Mouse (Mus musculus) spleen, adult 12 weeks (tissue): ENCODE measurements at regions not wholly inside any gene's neighbourhood (a gene's known extent, or its start where the extent isn't known, plus 50 kb on each side); places are given as distances from the start of the nearest gene placed in this dataset.
A peak's percentile ranks its signal among the peaks of the same experiment; 100 is the strongest.

Experiments
- DNase-seq: peaks from one replicate; pipeline ENCODE4 v3.0.0; 2022; ENCODE audit warnings: low spot score

DNA sequence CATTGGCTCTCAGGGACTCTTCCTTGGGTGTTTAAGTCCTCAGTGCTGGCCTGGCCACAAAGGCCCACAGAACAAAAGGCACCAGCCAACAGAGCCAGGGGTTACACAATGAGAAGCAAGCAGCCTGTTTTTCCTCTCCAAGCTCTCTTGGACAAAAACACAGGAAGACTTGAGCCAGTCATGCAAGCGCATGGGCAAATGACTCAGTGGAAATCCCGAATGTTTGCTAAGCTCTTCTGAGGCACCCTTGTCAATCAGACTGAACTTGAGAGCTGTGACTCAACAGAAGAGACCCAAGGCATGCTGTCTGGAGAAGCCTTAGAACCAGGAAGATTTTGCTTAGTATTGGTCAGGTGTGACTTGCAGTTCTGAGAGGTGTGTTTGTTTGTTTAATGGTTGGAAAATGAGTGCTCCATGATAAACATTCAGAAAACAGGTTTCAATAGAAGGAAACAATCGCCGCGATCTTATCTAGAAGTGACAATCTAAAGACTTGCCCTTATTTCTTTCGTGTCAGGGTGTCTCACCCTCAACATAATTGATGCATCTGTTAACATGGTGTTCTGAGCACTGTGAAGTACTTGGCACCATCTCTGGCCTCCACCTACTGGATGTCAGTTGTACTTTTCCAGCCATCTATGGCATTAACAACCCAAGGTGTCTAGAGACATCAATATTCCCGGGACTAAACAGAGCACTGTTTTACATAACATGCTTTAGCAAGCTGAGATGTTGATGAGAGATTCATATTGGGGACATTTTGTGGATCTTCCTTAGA, 124.0 kb upstream of the Tmc1 start:
- no peak for DNase-seq

DNA sequence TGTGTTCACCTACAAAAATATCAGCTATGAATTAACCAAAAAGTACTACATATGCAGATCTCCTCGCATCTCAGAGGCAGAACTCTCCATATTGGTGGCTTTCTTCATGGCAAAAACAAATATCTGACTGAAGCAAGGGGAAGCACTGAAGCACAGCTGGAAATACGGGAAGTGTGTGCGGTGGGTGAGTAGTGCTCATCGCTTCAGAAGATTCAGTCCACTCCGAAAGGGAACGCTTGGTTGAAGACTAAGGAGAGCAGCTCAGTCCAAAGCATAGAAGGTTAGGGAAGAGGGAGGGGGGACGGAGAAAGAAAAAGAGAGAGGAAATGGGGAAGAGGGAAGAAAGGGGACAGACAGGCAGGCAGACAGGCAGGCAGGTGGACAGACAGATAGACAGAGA, 114.4 kb upstream of the Tmc1 start:
- DNase-seq = no peak

DNA sequence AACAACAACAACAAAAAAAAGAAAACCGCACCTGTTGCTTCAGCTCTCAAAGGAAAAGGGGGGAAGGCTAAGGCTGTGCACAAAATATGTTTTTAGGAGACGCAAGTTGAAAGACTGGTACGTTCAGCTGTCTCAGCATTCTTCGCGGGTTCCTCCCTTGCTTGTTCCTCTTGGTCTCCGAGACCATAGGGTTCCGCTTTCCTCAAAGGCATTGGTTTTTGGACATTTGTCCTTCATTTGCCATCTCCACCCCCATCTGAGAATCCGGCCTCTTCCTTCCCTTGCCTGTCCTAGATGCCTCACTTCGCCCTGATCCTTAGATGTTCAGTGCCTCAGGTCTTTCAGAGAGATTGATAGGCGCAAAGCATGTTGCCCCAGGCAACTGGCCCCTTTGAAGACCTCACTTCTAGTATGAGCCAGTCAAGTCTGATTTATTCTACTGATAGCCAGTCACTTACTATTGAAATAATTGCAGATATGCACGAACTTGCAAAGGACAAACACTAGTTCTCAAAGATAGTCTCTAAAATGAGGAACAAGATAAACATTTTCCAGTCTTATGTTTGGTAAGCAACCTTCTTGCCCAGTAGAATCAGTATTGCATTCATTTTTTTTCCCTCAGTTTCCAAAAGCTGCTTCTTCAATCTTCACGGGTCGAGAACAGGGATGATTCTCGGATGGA, 112.6 kb upstream of the Tmc1 start:
- DNase-seq = no peak

DNA sequence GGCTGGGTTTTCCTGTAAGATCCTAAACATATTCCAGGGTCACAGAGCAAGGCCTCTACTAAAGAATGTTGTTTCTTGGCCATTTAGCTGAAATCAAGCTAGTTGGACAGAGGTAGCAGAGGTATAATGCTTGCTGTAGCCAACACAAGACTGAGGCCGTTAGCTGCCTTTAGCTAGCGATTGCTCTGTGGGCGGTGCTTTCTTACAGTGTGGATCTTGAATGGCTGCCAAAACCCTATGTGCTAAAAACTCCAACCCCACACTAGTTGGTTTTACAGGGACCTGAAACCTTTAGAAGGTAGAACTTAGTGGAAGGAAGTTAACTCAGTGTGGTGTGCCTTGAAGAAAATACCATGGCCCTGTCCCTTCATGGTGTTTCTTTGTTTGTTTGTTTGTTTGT, 110.9 kb upstream of the Tmc1 start:
- DNase-seq = no peak

DNA sequence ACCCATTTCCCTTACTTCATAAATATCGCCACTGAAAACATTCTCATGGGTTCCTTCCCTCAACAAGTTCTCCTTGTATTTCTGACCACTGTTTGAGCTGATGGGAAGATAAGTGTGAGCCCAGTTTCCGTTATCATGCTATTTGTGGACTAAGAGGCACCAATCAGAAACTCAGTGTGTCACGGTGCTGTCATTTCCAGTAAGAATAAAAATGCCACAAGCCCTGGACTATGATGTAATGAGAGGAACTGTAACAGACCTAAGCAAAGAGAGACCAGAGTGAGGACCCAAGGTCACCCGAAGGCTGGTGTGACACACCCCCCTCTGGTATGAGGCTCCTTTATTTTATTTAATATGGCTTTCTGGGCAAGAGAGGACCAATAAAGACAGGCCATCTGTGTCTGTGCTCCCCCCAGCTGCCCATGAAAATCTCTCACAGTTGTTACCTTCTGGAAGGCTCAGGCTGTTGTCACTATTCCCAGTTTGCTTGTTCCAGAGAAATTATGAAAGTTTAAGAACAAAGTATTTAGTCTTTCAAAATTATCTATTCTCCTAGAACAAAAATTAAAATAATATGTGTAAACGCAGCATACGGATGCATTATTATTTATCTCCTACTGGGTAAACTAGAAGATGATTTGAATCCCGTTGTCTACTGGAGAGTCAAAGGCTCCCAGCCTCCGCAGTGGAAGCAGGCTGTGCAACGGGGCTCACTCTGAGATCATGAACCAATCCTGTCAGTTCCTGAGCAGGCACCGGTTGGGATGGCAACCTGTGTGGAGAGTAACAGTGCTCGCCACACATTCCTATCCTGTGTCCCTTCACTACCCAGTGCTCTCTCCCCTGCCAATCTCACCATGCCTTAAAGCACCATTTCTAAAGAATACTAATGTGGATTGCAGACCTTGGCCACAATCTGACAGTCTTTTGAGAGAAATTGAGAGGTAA, 99.9 kb upstream of the Tmc1 start:
- no peak for DNase-seq

DNA sequence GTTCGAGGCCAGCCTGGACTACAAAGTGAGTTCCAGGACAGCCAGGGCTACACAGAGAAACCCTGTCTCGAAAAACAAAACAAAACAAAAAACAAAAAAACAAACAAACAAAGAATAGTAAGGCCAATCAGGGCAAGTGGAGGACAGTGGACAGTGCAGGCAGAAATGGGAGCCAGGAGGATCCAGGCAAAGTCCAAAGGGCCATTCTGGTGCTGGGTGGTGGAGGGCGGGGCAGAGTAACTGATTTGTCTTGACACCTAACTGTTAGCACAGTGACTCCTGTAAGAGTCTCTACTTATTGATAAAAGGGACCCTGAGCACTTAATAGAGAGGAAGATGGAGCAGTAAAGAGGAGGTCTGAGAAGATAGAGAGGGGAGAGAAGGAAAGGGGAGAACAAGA, 98.8 kb upstream of the Tmc1 start:
- no peak for DNase-seq

DNA sequence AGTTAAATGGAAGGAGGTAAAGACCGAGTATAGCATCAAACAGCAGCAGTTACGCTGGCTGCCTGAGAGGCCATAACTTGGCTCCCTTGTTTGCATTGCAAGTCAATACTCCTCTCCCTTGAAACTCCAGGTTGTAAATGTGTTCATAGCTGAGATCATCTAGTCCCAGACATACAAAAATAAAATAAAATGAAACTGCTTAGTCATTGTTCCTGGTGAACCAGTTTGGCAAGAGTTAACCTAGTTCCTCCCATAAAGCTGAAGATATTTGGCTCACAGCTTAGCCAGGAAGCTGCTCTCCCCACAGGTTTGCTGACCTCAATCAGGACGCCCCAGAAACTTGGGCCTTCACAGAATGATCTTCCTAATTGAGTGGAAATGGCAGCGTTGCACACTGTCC, 97.9 kb upstream of the Tmc1 start:
- no peak for DNase-seq

DNA sequence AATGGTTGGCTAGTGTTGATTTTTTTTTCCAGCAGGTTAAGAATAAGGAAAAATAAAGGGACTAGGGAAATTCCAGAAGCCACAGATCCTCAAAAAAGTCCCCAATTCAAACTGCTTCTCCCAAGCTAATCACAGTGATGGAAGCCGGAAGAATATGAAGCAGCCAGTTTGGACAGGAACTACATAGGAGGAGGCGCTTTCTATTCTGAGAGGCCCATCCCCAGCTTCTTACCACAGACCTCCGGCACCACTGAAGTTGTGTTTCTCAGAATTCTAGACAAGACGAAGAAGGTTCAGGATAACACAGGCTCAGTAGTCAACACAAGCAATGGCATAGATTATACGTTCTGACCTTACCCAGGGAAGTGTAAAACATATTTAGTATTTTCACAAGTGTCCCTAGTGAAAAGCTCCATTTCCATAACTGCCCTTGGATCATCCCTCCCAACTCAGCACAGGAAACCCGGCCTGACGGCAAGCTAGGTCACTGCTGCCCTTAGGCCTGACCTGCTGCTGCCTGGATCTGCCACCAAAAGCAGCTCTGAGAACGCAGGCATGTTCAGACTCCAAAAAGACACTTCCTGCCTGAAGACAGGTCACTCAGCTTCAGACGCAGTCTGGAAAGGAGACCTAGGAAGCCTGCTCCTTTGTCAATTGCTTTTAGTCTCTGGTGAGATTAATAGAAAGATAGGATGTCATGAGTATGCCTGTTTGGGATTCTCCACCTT, 97.2 kb upstream of the Tmc1 start:
- DNase-seq = no peak

DNA sequence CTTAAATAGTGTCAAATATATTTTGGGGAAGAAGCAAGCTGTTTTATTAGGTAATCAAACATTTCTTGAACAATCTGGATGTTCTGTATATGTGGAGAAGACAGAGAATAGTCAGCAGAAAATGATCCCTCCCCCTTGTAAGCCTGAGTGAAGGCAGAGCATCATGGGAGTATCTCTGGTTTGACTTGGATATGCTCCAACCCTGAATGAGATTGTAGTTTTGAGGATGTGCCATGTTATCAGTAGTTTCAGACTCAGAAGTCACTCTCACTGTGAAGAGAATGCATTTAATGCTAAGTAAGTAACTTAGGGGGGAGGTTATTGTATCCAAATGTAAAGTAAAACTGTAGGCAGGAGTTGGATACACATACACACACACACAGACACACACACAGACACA, 95.3 kb upstream of the Tmc1 start:
- no peak for DNase-seq

DNA sequence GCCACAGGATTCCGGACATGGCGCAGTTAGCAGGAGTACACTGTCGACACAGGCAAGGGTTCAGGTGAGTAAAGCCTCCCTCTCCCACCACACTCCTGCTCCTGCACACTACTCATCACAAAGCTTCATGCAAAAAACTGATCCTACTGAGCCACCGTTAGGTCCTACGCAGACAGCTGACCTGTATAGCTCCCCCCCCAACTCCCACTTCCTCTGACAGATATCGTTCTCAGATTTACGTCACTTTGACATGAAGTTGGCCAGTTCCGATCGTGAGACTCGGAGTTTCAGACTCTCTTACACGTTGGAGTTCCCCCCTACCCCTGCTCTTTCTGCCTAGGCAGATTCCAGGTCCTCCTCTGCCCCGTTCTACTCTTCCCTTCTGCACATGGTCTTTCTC, 91.6 kb upstream of the Tmc1 start:
- no peak for DNase-seq

DNA sequence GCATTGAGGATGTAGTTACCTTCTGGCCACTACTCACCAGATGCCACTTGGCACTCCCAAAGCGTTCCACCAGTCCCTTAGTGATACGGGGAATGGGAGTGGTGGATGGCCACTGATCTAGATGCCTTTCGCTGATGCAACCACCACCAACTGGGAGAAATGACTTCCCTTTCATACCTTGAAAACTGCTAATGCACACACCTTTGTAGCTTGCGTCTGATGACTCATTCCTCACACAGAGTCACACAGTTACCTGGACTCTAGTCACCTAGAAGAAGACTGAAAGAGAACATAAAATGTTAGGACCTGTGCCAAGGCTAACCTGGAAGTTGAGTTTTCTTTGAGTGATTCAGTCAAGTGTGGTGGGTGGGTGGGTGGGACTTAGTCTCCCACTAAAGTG, 90.0 kb upstream of the Tmc1 start:
- DNase-seq = no peak

DNA sequence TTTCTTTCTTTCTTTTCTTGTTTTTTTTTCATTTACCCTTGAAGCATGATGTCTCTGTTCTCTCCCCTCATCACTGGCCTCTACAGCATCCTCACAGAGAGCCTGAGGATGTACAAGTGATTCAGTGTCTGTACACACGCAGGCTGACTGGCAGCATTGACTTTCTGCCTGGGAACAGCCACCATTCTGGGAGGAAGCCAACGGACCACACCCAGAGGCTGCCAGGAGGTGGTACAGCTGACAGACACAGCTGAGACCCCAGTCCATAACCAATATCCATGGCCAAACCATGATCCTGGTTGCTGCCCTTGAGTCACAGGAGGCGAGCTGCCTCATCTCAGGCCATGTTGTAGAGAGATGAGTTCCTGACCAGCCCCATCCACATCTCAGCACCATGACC, 88.5 kb upstream of the Tmc1 start:
- no peak for DNase-seq

DNA sequence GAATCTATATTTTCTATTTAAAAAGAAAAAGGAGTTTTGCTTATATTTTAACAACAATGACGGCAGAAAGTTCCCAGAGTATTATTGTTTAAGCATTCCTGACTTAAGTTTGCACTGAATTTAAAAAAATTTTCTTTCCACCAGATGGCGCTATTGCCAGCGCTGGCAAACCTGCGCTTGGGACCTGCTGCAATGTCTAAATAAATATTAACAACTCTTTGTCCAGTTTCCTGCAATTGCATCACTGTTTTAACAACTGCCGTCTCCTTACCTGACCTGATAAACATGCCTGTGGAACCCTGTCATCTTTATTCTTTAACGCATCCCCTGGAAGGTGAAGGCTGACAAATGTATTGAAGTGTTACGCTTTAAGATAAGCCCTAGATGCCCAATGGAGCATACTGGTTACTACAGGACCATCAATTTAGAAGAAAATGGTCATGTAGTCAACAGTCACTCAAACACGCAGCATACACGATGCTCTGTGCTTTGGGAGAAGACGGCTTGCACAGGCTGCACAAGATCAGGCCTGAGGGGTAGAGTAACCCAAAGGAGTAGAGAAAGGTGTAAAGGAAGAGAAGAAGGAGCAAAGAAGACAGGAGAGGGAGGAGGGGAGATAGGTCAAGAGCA, 83.6 kb upstream of the Tmc1 start:
- DNase-seq = no peak

DNA sequence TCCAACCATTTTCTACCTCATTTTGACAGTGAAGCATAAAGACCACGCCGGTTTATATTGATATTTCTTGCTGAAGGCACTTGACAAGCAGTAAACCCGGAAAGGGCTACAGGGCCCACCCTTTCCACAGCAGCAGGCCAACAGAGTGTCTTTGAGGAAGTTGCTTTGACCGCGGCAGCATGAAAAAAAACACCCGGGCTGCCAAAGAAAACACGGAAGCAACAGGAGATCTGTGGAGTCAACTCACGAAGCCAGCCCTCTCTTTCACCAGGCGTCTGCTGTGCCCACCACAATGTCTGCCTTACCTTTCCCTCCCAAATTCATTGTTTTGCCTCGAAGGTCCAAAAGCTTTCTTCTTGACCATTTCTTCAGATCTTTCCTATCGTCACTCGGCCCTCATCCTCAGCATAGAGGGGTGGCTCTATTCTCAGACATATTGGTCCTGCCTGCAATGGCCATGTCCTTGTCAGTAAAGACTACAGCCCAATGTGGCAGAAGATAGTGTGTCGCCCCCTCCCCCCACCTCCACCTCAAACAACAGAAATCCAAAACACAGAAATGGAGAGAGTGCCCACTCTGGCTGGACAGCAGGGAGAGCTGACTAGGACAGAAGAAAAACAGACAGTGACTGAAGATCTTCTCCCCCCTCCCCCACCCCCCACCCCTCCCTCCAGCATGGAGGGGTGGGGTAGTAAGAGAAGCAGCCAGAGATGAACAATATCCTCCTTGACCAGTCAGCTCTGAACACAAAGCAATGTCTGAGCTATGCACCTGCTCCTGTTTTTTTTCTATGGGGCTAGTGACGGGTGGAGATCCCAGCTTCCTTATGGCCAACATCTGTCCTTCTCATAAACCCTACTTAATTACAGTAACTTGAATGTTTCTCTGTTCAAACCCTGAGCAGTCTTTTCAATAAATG, 82.8 kb upstream of the Tmc1 start:
- DNase-seq = peak; percentile 26

DNA sequence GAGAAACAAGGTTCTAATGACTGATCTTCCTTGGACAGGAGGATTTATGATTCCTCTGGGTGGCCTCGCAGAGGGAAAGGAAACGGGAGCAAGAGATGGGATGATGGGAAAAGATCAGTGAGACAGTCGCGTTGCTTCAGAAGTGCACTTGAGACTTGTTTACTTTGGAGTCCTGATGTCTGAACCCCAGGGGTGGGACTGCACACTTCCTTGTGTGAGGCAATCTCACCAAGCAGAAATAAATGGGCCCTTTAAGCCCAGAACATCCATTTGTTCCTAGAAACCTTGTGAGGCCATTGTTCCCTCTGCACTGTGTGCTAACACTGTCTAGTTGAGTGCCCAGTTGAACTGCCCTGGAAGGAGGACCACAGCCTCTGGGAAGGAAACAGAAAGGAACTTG, 81.5 kb upstream of the Tmc1 start:
- DNase-seq = no peak

DNA sequence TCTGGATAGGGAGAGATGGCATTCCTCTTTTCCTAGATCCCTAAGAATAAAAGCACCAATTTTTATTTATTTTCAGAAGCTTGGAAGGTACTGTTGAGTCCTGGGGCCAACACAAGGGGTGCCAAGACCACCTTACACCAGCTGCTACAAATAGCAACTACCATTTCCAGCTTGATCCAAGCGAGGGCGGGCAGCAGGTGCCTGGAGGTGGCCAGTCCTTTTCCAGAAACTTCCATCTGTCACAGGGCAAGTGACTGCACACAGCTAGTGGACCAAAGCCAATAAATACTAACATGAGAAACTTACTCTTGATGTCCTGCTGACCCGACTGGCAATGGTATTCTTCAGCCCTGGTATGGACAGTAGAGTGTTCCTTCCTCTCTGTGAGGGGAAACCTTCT, 80.0 kb upstream of the Tmc1 start:
- DNase-seq = no peak

DNA sequence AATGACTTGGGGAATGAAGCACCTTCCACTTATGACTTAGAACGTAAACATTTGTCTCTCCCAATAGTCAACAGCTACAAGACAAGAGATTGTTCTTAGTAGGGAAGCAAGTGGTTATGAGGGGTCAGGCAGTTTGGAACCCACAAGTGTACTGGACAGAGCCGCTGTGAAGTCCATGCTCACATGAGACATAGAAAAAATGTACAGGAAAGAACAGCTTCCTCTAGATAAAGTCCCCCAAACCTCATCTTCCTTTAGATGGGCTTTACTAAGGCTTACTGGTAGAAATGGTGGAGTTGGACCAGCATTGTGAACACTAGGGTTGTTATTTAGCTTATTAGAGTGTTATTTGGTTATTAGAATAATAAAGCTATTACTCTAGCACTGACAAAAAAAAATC, 78.6 kb upstream of the Tmc1 start:
- DNase-seq = no peak

DNA sequence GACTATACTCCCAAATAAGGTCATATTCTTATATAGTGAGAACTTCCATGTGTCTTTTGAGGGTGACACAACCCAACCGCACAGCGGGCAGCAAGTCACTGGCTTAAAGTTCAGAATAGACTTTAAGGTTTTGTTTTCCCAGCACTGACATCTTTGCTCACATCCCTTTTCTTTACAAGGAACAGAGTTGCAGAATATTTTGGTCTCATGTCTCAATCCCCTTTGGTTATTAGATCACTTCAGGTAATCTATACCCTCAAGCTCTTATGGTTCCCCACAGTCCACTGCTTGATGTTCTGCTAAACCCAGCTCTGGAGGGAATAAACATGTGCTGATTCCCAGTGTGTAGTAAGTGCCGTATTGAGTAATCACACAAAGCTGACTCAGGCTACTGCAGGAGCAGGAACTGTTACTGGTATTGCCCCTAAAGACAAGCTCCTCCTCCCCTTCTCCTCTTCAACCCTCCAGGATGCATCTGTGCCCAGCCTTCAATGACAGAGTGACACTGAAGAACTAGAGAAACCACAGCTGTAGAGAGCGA, 77.8 kb upstream of the Tmc1 start:
- no peak for DNase-seq

DNA sequence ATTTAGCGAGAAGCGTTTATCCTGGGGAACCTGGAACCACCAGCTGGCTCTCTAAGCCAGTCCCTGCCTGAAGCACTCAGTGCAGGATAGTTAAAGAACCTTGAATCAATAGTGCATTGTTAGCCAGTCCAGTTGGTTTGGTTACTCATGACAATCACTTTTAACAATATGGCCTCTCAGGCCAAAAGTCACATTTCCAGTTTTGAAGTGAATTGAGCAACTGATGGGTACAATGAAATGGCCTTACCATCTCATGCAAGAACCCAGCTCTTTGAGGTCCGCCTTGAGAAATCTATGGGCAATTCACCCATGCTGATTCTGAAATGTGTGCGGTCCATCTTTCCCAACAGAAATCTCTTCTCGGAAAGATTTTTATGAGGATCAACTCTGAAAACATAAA, 77.0 kb upstream of the Tmc1 start:
- DNase-seq = no peak

DNA sequence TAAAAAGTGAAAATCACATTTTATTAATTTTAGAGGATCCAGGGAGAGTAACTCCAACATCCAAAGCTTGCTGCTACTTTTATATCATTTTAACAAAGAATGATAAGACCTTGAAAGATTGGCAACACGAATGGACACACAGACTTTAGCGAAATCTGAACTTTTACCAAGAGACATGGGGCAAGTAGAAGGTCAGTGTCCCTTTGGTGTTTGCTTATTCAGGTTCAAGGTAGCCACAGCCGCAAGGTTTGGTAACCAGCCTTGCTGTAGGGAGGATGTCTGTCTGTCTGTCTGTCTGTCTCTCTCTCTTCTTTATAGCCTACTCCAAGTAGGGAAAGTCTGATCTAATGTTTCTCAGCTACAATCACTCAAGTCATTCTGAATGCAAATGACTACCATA, 75.0 kb upstream of the Tmc1 start:
- DNase-seq = no peak
